Mouse (Mus musculus) MEL (cell line): ENCODE results near the gene Sarnp. TPM values are rescaled to one million over a fixed set of nuclear protein-coding genes. Genes with fewer than 3 reads are reported as not detected.

Source experiments
- DNase-seq: peaks from one replicate; pipeline ENCODE4 v3.0.0; 2011; ENCODE audit warnings: low read depth, low spot score
- H3K27ac ChIP-seq: 2 replicates; pipeline ENCODE4 v1.5.1; 2012; ENCODE audit warnings: low read depth, mild to moderate bottlenecking, control low read depth, low read length, moderate library complexity; ENCODE audit not compliant: control insufficient read depth
- H3K27me3 ChIP-seq, 2 experiments: fragments of 150-350 bp in 1 of 2; sonication (generic) in 1 of 2; 2 replicates each; pipeline ENCODE4 v1.6.1; 2012; ENCODE audit warnings: low read length in 2 of 2, mild to moderate bottlenecking in 2 of 2, improper control_type of control experiment in 1 of 2, moderate library complexity in 1 of 2; ENCODE audit not compliant: insufficient read depth in 2 of 2, control insufficient read depth in 1 of 2
- H3K36me3 ChIP-seq, 2 experiments: 2 replicates each; pipeline ENCODE4 v1.6.1; 2012 to 2014; ENCODE audit warnings: low read length in 2 of 2, improper control_type of control experiment in 1 of 2, inconsistent platforms in 1 of 2, mild to moderate bottlenecking in 1 of 2; ENCODE audit not compliant: insufficient read depth in 2 of 2, control insufficient read depth in 1 of 2
- H3K4me1 ChIP-seq, 2 experiments: fragments of 150-350 bp in 1 of 2; sonication (generic) in 1 of 2; 2 replicates each; pipeline ENCODE4 v1.6.1; 2012; ENCODE audit warnings: low read length in 2 of 2, improper control_type of control experiment in 1 of 2, mild to moderate bottlenecking in 1 of 2; ENCODE audit not compliant: insufficient read depth in 2 of 2, control insufficient read depth in 1 of 2
- H3K4me3 ChIP-seq, 2 experiments: fragments of 150-350 bp in 1 of 2; sonication (generic) in 1 of 2; 2 replicates each; pipeline ENCODE4 v1.5.1; 2012; ENCODE audit warnings: low read depth in 2 of 2, low read length in 2 of 2, mild to moderate bottlenecking in 2 of 2, moderate library complexity in 2 of 2, control low read depth in 1 of 2, improper control_type of control experiment in 1 of 2; ENCODE audit not compliant: control insufficient read depth in 1 of 2, insufficient read depth in 1 of 2
- H3K79me2 ChIP-seq: 2 replicates; pipeline ENCODE4 v1.6.1; 2012; ENCODE audit warnings: mild to moderate bottlenecking, low read length, moderate library complexity; ENCODE audit not compliant: control insufficient read depth, poor library complexity, insufficient read depth
- H3K9ac ChIP-seq: 2 replicates; pipeline ENCODE4 v1.6.1; 2012; ENCODE audit warnings: low read depth, mild to moderate bottlenecking, control low read depth, low read length, moderate library complexity; ENCODE audit not compliant: control insufficient read depth, poor library complexity, severe bottlenecking
- H3K9me3 ChIP-seq: fragments of 150-350 bp; sonication (generic); replicated peaks from 2 replicates; pipeline ENCODE4 v1.6.1; 2012; ENCODE audit warnings: mild to moderate bottlenecking, low read length, improper control_type of control experiment, moderate library complexity; ENCODE audit not compliant: insufficient read depth
- CHD1 ChIP-seq: IDR thresholded peaks from 2 replicates; pipeline ENCODE4 v1.6.1; 2012; ENCODE audit warnings: low read depth, mild to moderate bottlenecking, inconsistent platforms, low read length, improper control_type of control experiment
- EP300 ChIP-seq, 2 experiments: IDR thresholded peaks; 2 replicates each; pipeline ENCODE4 v1.6.1; 2011; ENCODE audit warnings: improper control_type of control experiment in 2 of 2, low read length in 2 of 2, low read depth in 1 of 2, mild to moderate bottlenecking in 1 of 2
- ETS1 ChIP-seq: IDR thresholded peaks from 2 replicates; pipeline ENCODE4 v1.6.1; 2012; ENCODE audit warnings: low read depth, mild to moderate bottlenecking, inconsistent platforms, low read length, improper control_type of control experiment, moderate library complexity
- GABPA ChIP-seq: IDR thresholded peaks from 2 replicates; pipeline ENCODE4 v1.6.1; 2012; ENCODE audit warnings: low read depth, mild to moderate bottlenecking, inconsistent platforms, low read length, improper control_type of control experiment, moderate library complexity
- KAT2A ChIP-seq: conservative IDR thresholded peaks from 2 replicates; pipeline ENCODE4 v1.6.1; 2012; ENCODE audit warnings: low read depth, low read length, improper control_type of control experiment, inconsistent platforms
- MAFK ChIP-seq: IDR thresholded peaks from 2 replicates; pipeline ENCODE4 v1.6.1; 2011; ENCODE audit warnings: low read depth, mild to moderate bottlenecking, low read length, improper control_type of control experiment, borderline replicate concordance
- MEF2A ChIP-seq: IDR thresholded peaks from 2 replicates; pipeline ENCODE4 v1.6.1; 2014; ENCODE audit warnings: low read depth, mild to moderate bottlenecking, inconsistent platforms, low read length, improper control_type of control experiment; ENCODE audit not compliant: poor library complexity, insufficient replicate concordance, severe bottlenecking; ENCODE audit errors: extremely low read depth
- MYB ChIP-seq: IDR thresholded peaks from 2 replicates; pipeline ENCODE4 v1.6.1; 2011; ENCODE audit warnings: mild to moderate bottlenecking, low read depth, low read length, improper control_type of control experiment
- NELFE ChIP-seq: IDR thresholded peaks from 2 replicates; pipeline ENCODE4 v1.6.1; 2011; ENCODE audit warnings: low read depth, low read length, improper control_type of control experiment
- POLR2AphosphoS2 ChIP-seq: IDR thresholded peaks from 2 replicates; pipeline ENCODE4 v1.6.1; 2011; ENCODE audit warnings: low read length, improper control_type of control experiment
- TAL1 ChIP-seq: IDR thresholded peaks from 2 replicates; pipeline ENCODE4 v1.6.1; 2012; ENCODE audit warnings: mild to moderate bottlenecking, inconsistent platforms, low read length, moderate library complexity, mixed read lengths
- TBP ChIP-seq: IDR thresholded peaks from 2 replicates; pipeline ENCODE4 v1.8.0; 2011; ENCODE audit warnings: low read depth, low read length, improper control_type of control experiment
- TCF12 ChIP-seq: IDR thresholded peaks from 2 replicates; pipeline ENCODE4 v1.6.1; 2014; ENCODE audit warnings: low read depth, mild to moderate bottlenecking, inconsistent platforms, low read length, improper control_type of control experiment, moderate library complexity
- UBTF ChIP-seq: IDR thresholded peaks from 2 replicates; pipeline ENCODE4 v1.6.1; 2012; ENCODE audit warnings: low read depth, mild to moderate bottlenecking, inconsistent platforms, low read length, improper control_type of control experiment, moderate library complexity, borderline replicate concordance; ENCODE audit not compliant: insufficient read depth
- ZC3H11A ChIP-seq: IDR thresholded peaks from 2 replicates; pipeline ENCODE4 v1.6.1; 2012; ENCODE audit warnings: low read depth, mild to moderate bottlenecking, inconsistent platforms, low read length, improper control_type of control experiment
- ZKSCAN1 ChIP-seq: IDR thresholded peaks from 2 replicates; pipeline ENCODE4 v1.6.1; 2012; ENCODE audit warnings: low read depth, mild to moderate bottlenecking, inconsistent platforms, low read length, improper control_type of control experiment, moderate library complexity
- ZMIZ1 ChIP-seq: IDR thresholded peaks from 2 replicates; pipeline ENCODE4 v1.6.1; 2012; ENCODE audit warnings: low read depth, mild to moderate bottlenecking, inconsistent platforms, low read length, improper control_type of control experiment, moderate library complexity
- polyA plus RNA-seq, 2 experiments: library from polyadenylated mRNA; stranded (reverse) in 1 of 2; unstranded in 1 of 2; fragments of >175 nt in 1 of 2; fragments of >200 nt in 1 of 2; gene quantifications; 2 replicates each; pipeline versions ENCODE4 v1.2.1 to v1.2.4; 2012; ENCODE audit warnings: low replicate concordance in 2 of 2, low read depth in 1 of 2; ENCODE audit not compliant: insufficient read length in 2 of 2, insufficient read depth in 1 of 2, missing spikeins in 1 of 2
- total RNA-seq: library from RNA; depleted of rRNA; stranded (reverse); fragments of 300-350 nt; gene quantifications from 2 replicates; pipeline ENCODE4 v1.2.3, GENCODE M21; 2012

The Sarnp gene
- total and polyA plus RNA-seq, 3 experiments = 103 to 1,007 (median 189) TPM

DNA sequence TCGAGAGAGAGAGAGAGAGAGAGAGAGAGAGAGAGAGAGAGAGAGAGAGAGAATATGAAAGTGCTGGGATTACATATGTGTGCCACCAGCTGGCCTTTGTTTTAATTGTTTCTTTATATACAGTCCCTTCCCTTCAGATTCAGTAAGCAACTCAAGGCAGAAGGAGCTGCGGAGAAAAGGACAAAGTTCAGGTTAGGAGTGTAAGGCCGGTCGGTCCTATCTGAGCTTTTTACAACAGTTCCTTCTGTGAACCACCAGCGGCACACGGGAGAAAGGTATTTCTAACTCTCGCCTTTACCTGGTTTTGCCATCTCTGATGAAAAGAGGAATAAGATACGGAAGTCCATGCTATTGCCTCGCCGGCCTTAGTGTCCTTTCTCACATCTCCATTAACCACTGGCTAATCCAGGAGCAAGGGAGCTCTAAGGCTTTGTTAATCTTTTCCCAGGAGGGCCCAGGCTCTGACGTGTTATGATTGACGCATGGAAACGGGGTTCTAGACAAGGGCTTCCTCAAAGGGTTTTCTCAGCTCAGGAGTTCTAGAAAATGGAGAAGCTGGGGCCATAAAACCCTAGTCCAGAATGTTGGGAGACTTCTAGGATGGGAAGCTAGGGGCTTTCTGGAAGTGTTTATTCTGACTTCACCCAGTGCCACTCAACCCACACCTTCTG, 91.8 kb downstream of the Sarnp start:
- Histone ChIP-seq H3K4me1 (peaks cover 4% of the 10 kb centered on the region in 2 experiments; a peak in 3 of 4 replicates), H3K9me3 (no peaks in the 10 kb centered on the region), H3K79me2 (no peaks in the 10 kb centered on the region), H3K36me3 (no peaks in the 10 kb centered on the region), H3K9ac (no peak overlapping the region)
- no peak for DNase-seq
- TF ChIP-seq NELFE (no peak), MYB (no peak), GABPA (no peak), KAT2A (no peak), TCF12 (no peak), ETS1 (no peak), ZC3H11A (no peak), TBP (no peak), UBTF (no peak), MEF2A (no peak), POLR2AphosphoS2 (no peak)
- TF ChIP-seq, all 39 proteins: peak for 0
- no peak overlapping the region for H3K27ac ChIP-seq
- no peak overlapping the region for H3K4me3 ChIP-seq
- H3K27me3 ChIP-seq = peaks cover 0 to 1% of the 10 kb centered on the region in 2 experiments; a peak in 2 of 4 replicates

DNA sequence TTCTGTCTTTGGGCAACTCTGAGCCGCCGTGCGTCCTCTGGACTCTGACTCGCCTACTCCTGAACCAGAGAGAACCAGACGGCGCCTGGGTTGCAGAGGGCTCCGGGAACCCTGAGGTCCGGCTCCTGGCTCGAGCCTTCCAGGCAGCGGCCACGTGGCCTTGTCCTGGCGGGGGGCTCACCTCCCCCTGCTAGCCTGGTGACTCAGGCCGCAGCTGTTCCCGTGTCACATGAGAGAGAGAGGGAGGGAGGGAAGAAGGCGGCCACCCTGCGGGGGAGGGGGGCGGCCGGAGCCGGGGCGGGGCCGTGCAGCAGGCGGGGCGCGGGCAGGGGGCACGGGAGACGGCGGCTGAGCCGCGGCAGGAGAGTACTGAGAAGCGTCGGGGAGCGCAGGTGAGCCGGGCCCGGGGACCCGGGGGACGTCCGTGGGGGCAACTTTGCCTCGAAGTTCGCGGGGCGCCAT, 92.5 kb downstream of the Sarnp start:
- no peaks in the 10 kb centered on the region for H3K9me3 ChIP-seq
- TF ChIP-seq ZKSCAN1 = no peak
- TF ChIP-seq MAFK = no peak
- no peak for TF ChIP-seq ZMIZ1
- TF ChIP-seq TCF12 = no peak
- no peak for TF ChIP-seq EP300 (IDR thresholded peaks at IDR 0.05; ENCODE audit: low read depth in 1 of 2, low read length in 2 of 2)
- TF ChIP-seq TAL1 = no peak
- no peak for TF ChIP-seq CHD1
- no peak overlapping the region for H3K4me3 ChIP-seq
- no peak overlapping the region for H3K9ac ChIP-seq
- peaks cover 0 to 1% of the 10 kb centered on the region in 2 experiments; a peak in 2 of 4 replicates for H3K27me3 ChIP-seq
- H3K4me1 ChIP-seq = no peaks in the 10 kb centered on the region
- H3K36me3 ChIP-seq = no peaks in the 10 kb centered on the region
- no peak for DNase-seq
- H3K79me2 ChIP-seq = no peaks in the 10 kb centered on the region
- no peak overlapping the region for H3K27ac ChIP-seq
